Mouse (Mus musculus) heart, postnatal 0 days (tissue): Measurements from ENCODE around the gene Mbd5.

Source experiments
- CTCF ChIP-seq: IDR thresholded peaks from 2 replicates; pipeline ENCODE4 v1.5.1; 2016; ENCODE audit warnings: antibody characterized with exemption, control low read depth, low read depth
- EP300 ChIP-seq: IDR thresholded peaks from 2 replicates; pipeline ENCODE4 v1.6.1; 2016; ENCODE audit warnings: antibody characterized with exemption, low read depth

DNA sequence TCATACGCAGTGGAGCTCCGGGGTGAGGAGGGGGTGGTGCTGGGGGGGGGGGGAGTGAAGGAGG lies 776 bp downstream of the Mbd5 start, which contains the start of gene Orc4:
- TF ChIP-seq CTCF: no peak
- TF ChIP-seq EP300: no peak
